Mouse (Mus musculus): ENCODE data around the gene Zbtb42.
A peak's percentile ranks its signal among the peaks of the same experiment; 100 is the strongest.

Gene Zbtb42

GRCm38 (mm10) chr12:112678555-112679026, at the start of gene Zbtb42:
TSS of gene Zbtb42 (plus strand) at chr12:112678828.
- no peak for DNase-seq (ENCODE audit: low read depth, low spot score)

- DNase-seq (ENCODE audit: low read depth, low spot score) = peak; percentile 54
These were observed 49.5 kb upstream of the Zbtb42 start for GRCm38 (mm10) chr12:112628928-112629721.

- no peak for DNase-seq (ENCODE audit: low read depth, low spot score)
These were observed 48.6 kb upstream of the Zbtb42 start for GRCm38 (mm10) chr12:112630029-112630428.

GRCm38 (mm10) chr12:112630796-112631195, 47.8 kb upstream of the Zbtb42 start:
- no peak for DNase-seq (ENCODE audit: low read depth, low spot score)

GRCm38 (mm10) chr12:112631472-112631871, 47.2 kb upstream of the Zbtb42 start:
- DNase-seq (ENCODE audit: low read depth, low spot score) = no peak

GRCm38 (mm10) chr12:112632084-112632777, 46.4 kb upstream of the Zbtb42 start:
- DNase-seq (ENCODE audit: low read depth, low spot score) = no peak

GRCm38 (mm10) chr12:112632907-112633306, 45.7 kb upstream of the Zbtb42 start:
- DNase-seq (ENCODE audit: low read depth, low spot score) = no peak

GRCm38 (mm10) chr12:112633686-112634085, 44.9 kb upstream of the Zbtb42 start:
- DNase-seq (ENCODE audit: low read depth, low spot score) = no peak

GRCm38 (mm10) chr12:112639526-112639925, 39.1 kb upstream of the Zbtb42 start:
- DNase-seq (ENCODE audit: low read depth, low spot score) = no peak

GRCm38 (mm10) chr12:112643126-112643525, 35.5 kb upstream of the Zbtb42 start:
- no peak for DNase-seq (ENCODE audit: low read depth, low spot score)

- peak; percentile 93 for DNase-seq (ENCODE audit: low read depth, low spot score)
These were observed 34.3 kb upstream of the Zbtb42 start, which contains the start of gene Siva1 for GRCm38 (mm10) chr12:112644180-112644854. TSS of gene Siva1 (plus strand) at chr12:112644679.

GRCm38 (mm10) chr12:112644855-112645506, 33.6 kb upstream of the Zbtb42 start:
- DNase-seq (ENCODE audit: low read depth, low spot score) = no peak

- no peak for DNase-seq (ENCODE audit: low read depth, low spot score)
These were observed 32.5 kb upstream of the Zbtb42 start for GRCm38 (mm10) chr12:112646139-112646538.

- no peak for DNase-seq (ENCODE audit: low read depth, low spot score)
These were observed 30.5 kb upstream of the Zbtb42 start for GRCm38 (mm10) chr12:112648081-112648480.

- no peak for DNase-seq (ENCODE audit: low read depth, low spot score)
These were observed 26.7 kb upstream of the Zbtb42 start for GRCm38 (mm10) chr12:112651778-112652439.

GRCm38 (mm10) chr12:112653157-112653824, 25.3 kb upstream of the Zbtb42 start:
- DNase-seq (ENCODE audit: low read depth, low spot score) = no peak

GRCm38 (mm10) chr12:112654076-112654475, 24.6 kb upstream of the Zbtb42 start:
- no peak for DNase-seq (ENCODE audit: low read depth, low spot score)

GRCm38 (mm10) chr12:112658619-112659018, 20.0 kb upstream of the Zbtb42 start:
- no peak for DNase-seq (ENCODE audit: low read depth, low spot score)

- no peak for DNase-seq (ENCODE audit: low read depth, low spot score)
These were observed 19.5 kb upstream of the Zbtb42 start for GRCm38 (mm10) chr12:112659109-112659508.

GRCm38 (mm10) chr12:112660576-112661326, 17.9 kb upstream of the Zbtb42 start:
- DNase-seq (ENCODE audit: low read depth, low spot score) = no peak
